Mouse (Mus musculus) lung, postnatal 0 days (tissue): ENCODE results near the gene Stk19. TPM values are rescaled to one million over a fixed set of nuclear protein-coding genes. Genes with fewer than 3 reads are reported as not detected.
"Not testable (repeated sequence)": the region's sequence is repeated elsewhere in the genome, so short reads cannot be mapped to it uniquely, and the experiment has no call there.

ENCODE experiments used
- ATAC-seq: fragments of 200-750 bp; cut with Nextera tagmentation; 2 replicates; pipeline ENCODE4 v1.8.0; 2017; ENCODE audit warnings: moderate library complexity
- DNase-seq: peaks from one replicate; pipeline ENCODE4 v3.0.0-alpha.2; 2016; ENCODE audit warnings: low spot score
- H3K27ac ChIP-seq: fragments of 300-500 bp; sonication (generic); 2 replicates; pipeline ENCODE4 v1.5.1; 2014; ENCODE audit warnings: antibody characterized with exemption, mild to moderate bottlenecking, low read length, mixed read lengths
- H3K27me3 ChIP-seq: fragments of 300-500 bp; sonication (generic); replicated peaks from 2 replicates; pipeline ENCODE4 v1.6.1; 2014; ENCODE audit warnings: low read length, mixed read lengths; ENCODE audit not compliant: insufficient read depth
- H3K36me3 ChIP-seq: fragments of 300-500 bp; sonication (generic); 2 replicates; pipeline ENCODE4 v1.6.1; 2014; ENCODE audit warnings: low read length, mixed read lengths; ENCODE audit not compliant: insufficient read depth
- H3K4me1 ChIP-seq: fragments of 300-500 bp; sonication (generic); 2 replicates; pipeline ENCODE4 v1.6.1; 2014; ENCODE audit warnings: antibody characterized with exemption, low read depth, low read length, mixed read lengths; ENCODE audit not compliant: insufficient read depth
- H3K4me2 ChIP-seq: fragments of 300-500 bp; sonication (generic); replicated peaks from 2 replicates; pipeline ENCODE4 v1.6.1; 2014; ENCODE audit warnings: low read depth, mild to moderate bottlenecking, low read length, moderate library complexity, mixed read lengths
- H3K4me3 ChIP-seq: fragments of 300-500 bp; sonication (generic); 2 replicates; pipeline ENCODE4 v1.5.1; 2014; ENCODE audit warnings: low read depth, low read length
- H3K9ac ChIP-seq: fragments of 300-500 bp; sonication (generic); replicated peaks from 2 replicates; pipeline ENCODE4 v1.6.1; 2014; ENCODE audit warnings: low read depth, mild to moderate bottlenecking
- H3K9me3 ChIP-seq: fragments of 300-500 bp; sonication (generic); 2 replicates; pipeline ENCODE4 v1.6.1; 2016; ENCODE audit warnings: low read length, mixed read lengths
- CTCF ChIP-seq: IDR thresholded peaks from 2 replicates; pipeline ENCODE4 v1.5.1; 2016; ENCODE audit warnings: antibody characterized with exemption, mild to moderate bottlenecking
- EP300 ChIP-seq: IDR thresholded peaks from 2 replicates; pipeline ENCODE4 v1.6.1; 2016; ENCODE audit warnings: antibody characterized with exemption, mild to moderate bottlenecking, control low read depth
- WGBS: fragments of 180-500 bp; shearing (Covaris S2); extraction: QIAGEN DNeasy Blood & Tissue Kit; methylation state at CpG from one replicate; pipeline ENCODE4 v1.1.7; 2014; 5-methylcytosine and 5-hydroxymethylcytosine counted together
- polyA plus RNA-seq: library from polyadenylated mRNA; unstranded; fragments of >200 nt; fragmentation: Nextera tagmentation; extraction: Ambion mirVana; gene quantifications from 2 replicates; pipeline ENCODE4 v1.2.1, GENCODE M21; 2015

Gene Stk19
- polyA plus RNA-seq, 1 experiment from 2014 or later = 37.3 TPM

- Histone ChIP-seq H3K27ac (no peak overlapping the region), H3K4me3 (no peak overlapping the region), H3K9ac (no peak overlapping the region), H3K4me1 (no peaks in the 10 kb centered on the region), H3K36me3 (no peaks in the 10 kb centered on the region), H3K9me3 (no peaks in the 10 kb centered on the region), H3K4me2 (no peak overlapping the region), H3K27me3 (no peaks in the 10 kb centered on the region)
- DNase-seq (no peak), ATAC-seq (no peak)
- TF ChIP-seq EP300 (no peak), CTCF (no peak)
- WGBS = 65% methylated on average over 6 of the region's 6 CpGs
Observed at GRCm38 (mm10) chr17:34808599-34809205, 28.0 kb downstream of the Stk19 start.

DNA sequence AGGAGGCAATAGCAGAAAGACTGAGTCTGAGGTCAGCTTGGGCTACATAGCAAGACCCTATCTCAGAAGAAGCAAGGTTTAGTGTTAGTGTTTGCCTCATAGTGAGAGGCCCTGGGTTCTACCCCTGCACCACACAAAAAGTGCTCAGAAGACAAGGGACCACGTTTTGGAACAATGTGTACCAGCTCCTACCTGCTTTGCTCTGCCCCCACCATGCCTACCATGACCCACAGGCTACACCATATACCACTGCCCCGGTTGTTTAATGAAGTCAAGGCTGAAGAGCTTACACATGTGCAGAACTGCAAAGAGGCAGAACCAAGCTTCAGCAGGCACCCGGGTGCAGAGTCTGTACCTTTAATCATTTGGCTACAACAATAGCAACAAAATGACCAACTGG is 29.6 kb downstream of the Stk19 start:
- DNase-seq = no peak
- no peak for TF ChIP-seq EP300
- no peak for TF ChIP-seq CTCF
- no peak for ATAC-seq
- Histone ChIP-seq H3K4me2 (no peak overlapping the region), H3K9me3 (no peaks in the 10 kb centered on the region), H3K4me3 (no peak overlapping the region), H3K4me1 (no peaks in the 10 kb centered on the region), H3K27ac (no peak overlapping the region), H3K36me3 (no peaks in the 10 kb centered on the region), H3K27me3 (no peaks in the 10 kb centered on the region), H3K9ac (no peak overlapping the region)
- 58% methylated on average over 3 of the region's 3 CpGs for WGBS

DNA sequence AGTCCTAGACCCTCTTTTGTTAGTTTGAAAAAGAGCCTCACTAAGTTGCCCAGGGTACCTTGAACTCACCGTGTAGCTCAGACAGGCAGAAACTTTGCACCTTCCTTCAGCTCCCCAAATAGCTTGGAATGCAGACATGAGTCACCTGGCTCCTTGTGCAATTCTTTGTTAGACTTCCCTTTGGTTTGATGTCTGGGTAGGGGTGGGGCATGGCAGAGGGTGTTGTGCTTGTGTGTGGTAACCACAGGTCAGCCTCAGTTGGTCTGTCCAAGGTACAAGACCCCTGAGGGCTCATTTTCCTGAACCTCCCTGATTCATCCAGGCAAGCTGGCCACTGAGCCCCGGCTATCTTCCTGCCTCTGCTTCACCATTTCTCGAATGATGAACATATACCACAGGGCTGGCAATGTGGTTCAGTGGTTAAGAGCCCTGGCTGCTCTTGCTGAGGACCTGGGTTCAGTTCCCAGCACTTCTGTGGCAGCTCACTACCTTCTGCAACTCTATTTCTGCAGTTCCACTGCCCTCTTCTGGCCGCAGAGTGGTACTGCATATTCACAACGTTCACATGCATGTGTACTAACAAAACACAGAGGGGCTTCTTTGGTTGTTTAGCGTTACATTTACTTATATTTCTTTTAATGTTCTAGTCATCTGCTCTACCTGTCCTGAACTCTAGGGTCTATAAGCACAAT is 31.7 kb downstream of the Stk19 start:
- Histone ChIP-seq H3K27me3 (no peaks in the 10 kb centered on the region), H3K9me3 (no peaks in the 10 kb centered on the region), H3K9ac (no peak overlapping the region), H3K4me1 (no peaks in the 10 kb centered on the region), H3K36me3 (no peaks in the 10 kb centered on the region), H3K27ac (no peak overlapping the region), H3K4me2 (no peak overlapping the region), H3K4me3 (no peak overlapping the region)
- TF ChIP-seq CTCF (peak; percentile 47), EP300 (no peak)
- DNase-seq (no peak), ATAC-seq (no peak)
- 75% methylated on average over 6 of the region's 6 CpGs for WGBS

GRCm38 (mm10) chr17:34804301-34804700 is 32.4 kb downstream of the Stk19 start, which contains the start of gene Cyp21a1:
Gene Cyp21a1 (minus strand): TSS chr17:34804561.
- not testable (repeated sequence) for H3K36me3 ChIP-seq, H3K27ac ChIP-seq, H3K27me3 ChIP-seq, DNase-seq, H3K9me3 ChIP-seq, H3K4me3 ChIP-seq, ATAC-seq, H3K4me2 ChIP-seq, H3K4me1 ChIP-seq, H3K9ac ChIP-seq
- no CpG with 5 or more reads among the region's 6 CpGs for WGBS

DNA sequence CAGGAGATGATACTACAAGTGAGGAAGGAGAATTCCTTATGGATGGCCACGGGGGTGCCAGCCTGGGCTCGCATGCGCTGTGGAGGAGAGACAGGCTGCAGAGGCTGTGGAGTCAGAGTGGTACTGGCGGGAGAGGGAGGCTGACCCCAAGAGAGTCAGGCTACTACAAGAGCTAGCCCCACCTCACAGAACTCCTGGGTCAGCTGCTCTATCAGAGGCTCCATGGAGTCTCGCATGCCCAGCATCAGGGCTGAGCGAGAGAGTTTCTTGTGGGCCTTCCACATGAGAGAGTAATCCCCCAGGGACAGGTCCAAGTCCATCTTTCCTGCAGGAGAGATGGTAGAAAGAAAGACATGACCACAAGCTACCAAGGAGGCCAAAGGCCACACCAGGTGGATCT is 33.4 kb downstream of the Stk19 start:
- not testable (repeated sequence) for H3K9ac ChIP-seq, H3K4me1 ChIP-seq, H3K27ac ChIP-seq, H3K36me3 ChIP-seq, ATAC-seq, H3K4me3 ChIP-seq, H3K9me3 ChIP-seq, H3K4me2 ChIP-seq, H3K27me3 ChIP-seq, DNase-seq
- 83% methylated on average over 6 of the region's 6 CpGs for WGBS

GRCm38 (mm10) chr17:34802756-34803155 is 34.0 kb downstream of the Stk19 start:
- ATAC-seq, H3K4me3 ChIP-seq, H3K4me1 ChIP-seq, H3K4me2 ChIP-seq, H3K27ac ChIP-seq, H3K9me3 ChIP-seq, H3K9ac ChIP-seq, DNase-seq, H3K36me3 ChIP-seq, H3K27me3 ChIP-seq: not testable (repeated sequence)
- 90% methylated on average over 9 of the region's 9 CpGs for WGBS

DNA sequence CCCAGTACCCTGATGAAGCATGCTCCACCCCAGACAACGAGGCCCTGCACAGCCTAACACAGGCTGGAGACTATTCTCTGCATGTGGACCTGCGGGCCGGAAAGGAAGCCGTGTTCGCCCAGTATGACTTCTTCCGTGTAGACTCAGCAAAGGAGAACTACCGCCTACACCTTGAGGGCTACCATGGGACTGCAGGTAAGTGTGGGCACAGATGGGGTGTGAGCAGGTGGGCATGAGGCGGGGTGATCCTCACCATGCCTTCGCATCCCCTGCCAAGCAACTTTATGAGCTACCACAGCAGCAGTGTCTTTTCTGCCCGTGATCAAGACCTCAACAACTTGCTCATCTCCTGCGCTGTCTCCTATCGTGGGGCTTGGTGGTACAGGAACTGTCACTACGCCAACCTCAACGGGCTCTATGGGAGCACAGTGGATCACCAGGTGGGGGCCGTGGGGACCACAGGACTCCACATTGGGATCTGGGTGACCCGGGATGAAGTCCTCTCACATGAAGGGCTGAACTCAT is 35.9 kb downstream of the Stk19 start:
- not testable (repeated sequence) for H3K27ac ChIP-seq, H3K4me3 ChIP-seq, H3K27me3 ChIP-seq, H3K4me2 ChIP-seq, ATAC-seq, H3K9ac ChIP-seq, H3K9me3 ChIP-seq, H3K4me1 ChIP-seq, DNase-seq, H3K36me3 ChIP-seq
- 84% methylated on average over 13 of the region's 16 CpGs for WGBS
